Mouse (Mus musculus): ENCODE measurements at regions not wholly inside any gene's neighbourhood (a gene's known extent, or its start where the extent isn't known, plus 50 kb on each side); places are given as distances from the start of the nearest gene placed in this dataset.

DNA sequence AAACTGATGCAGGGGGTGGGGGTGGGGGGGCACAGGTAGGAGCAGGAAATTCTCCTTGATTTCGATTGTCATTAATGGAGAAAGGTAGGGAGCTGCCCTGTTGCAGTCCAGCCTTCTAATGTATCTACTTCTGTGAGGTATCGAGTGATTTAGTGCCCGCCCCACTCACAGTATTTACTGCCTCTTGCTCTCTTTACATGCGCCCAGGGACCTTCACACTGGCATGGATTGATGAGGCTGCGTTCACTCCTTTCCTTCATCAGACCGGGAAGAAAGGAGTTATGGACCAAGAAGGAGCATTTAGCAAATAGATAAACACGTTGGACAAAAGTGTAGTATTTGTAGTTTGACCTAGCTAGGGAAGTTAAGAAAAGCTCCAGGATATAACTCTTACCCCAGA lies 145.6 kb upstream of the Spag17 start:
- H3K4me1 ChIP-seq (ENCODE audit: control insufficient read depth, insufficient read depth, low read length), result no peaks in the 10 kb centered on the region
- no peak overlapping the region for H3K27ac ChIP-seq

DNA sequence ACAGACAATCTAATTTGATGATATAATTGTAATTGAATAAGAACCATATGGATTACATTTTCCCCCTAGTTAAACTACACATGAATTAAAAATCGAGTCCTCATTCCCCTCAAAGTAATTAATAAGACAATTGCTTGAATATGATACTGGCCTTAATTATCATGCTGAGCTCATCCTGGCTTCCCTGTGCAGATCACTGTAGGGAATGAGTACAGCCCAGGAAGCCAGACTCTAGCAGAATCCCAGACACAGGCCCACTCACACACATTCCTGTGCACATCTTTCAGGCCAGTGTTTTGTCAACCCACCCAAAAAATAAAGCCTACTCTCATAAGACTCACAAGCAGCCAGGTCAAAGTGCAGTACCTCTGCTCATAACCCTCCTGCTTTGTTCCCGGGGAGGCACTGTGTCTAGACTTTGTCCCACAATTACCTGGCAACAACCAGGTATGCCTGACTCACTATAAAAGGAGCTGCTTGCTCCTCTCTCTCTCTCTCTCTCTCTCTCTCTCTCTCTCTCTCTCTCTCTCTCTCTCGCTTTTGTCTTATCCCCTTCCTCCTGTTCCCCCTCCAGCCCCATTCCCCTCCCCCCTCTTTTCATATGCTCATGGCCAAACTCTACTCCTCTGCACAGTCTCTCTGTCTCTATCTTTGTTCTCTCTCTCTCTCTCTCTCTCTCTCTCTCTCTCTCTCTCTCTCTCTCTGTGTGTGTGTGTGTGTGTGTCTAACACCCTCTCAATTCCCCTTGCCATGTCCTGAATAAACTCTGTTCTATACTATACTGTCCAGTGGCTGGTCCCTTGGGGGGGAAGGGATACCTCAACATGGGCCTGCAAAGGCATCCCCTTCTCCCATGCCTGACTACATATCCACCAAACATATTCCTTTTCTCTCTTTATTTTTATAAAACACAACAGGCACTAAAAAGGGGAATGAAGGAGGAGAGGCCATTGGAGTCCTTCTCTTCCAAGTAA lies 143.7 kb upstream of the Spag17 start:
- no peaks in the 10 kb centered on the region for H3K27me3 ChIP-seq (ENCODE audit: control insufficient read depth, insufficient read depth, low read length)
- H3K36me3 ChIP-seq (ENCODE audit: control insufficient read depth, insufficient read depth, low read length), result peaks cover 2% of the 10 kb centered on the region; the same call in 1 of the 2 replicates
- no peak overlapping the region for H3K9ac ChIP-seq (ENCODE audit: low read depth, low read length)
- no peak overlapping the region for H3K27ac ChIP-seq
- H3K4me1 ChIP-seq (ENCODE audit: control insufficient read depth, insufficient read depth, low read length), result no peaks in the 10 kb centered on the region
- intact Hi-C loops (cut with DNase I), result no loop called here
- no peak for DNase-seq
- TF ChIP-seq EP300 (IDR thresholded peaks at IDR 0.05; ENCODE audit: insufficient read depth, low read depth, low read length) (no peak), CTCF (IDR thresholded peaks at IDR 0.05) (no peak), POLR2A (IDR thresholded peaks at IDR 0.05; ENCODE audit: insufficient read depth, low read depth, low read length) (no peak)
- H3K4me3 ChIP-seq, result no peak overlapping the region
- H3K79me2 ChIP-seq (replicated peaks; ENCODE audit: control insufficient read depth, insufficient read depth, low read length), result no peaks in the 10 kb centered on the region
- WGBS, result 73% methylated on average over 3 of the region's 3 CpGs

More for the DNA sequence above, 145.6 kb upstream of the Spag17 start:
- Histone ChIP-seq H3K4me3 (no peak overlapping the region), H3K9ac (ENCODE audit: low read depth, low read length) (no peak overlapping the region), H3K36me3 (ENCODE audit: control insufficient read depth, insufficient read depth, low read length) (peaks cover 2% of the 10 kb centered on the region; the same call in 1 of the 2 replicates), H3K79me2 (replicated peaks; ENCODE audit: control insufficient read depth, insufficient read depth, low read length) (no peaks in the 10 kb centered on the region), H3K27me3 (ENCODE audit: control insufficient read depth, insufficient read depth, low read length) (no peaks in the 10 kb centered on the region)
- TF ChIP-seq CTCF (IDR thresholded peaks at IDR 0.05) (no peak), EP300 (IDR thresholded peaks at IDR 0.05; ENCODE audit: insufficient read depth, low read depth, low read length) (no peak), POLR2A (IDR thresholded peaks at IDR 0.05; ENCODE audit: insufficient read depth, low read depth, low read length) (no peak)
- 78% methylated on average over 7 of the region's 7 CpGs for WGBS
- intact Hi-C loops (cut with DNase I), result loop anchor here (10.0 kb wide), 1 partner anchor 85 kb away; no protein-coding TSS in a partner anchor
- no peak for DNase-seq

DNA sequence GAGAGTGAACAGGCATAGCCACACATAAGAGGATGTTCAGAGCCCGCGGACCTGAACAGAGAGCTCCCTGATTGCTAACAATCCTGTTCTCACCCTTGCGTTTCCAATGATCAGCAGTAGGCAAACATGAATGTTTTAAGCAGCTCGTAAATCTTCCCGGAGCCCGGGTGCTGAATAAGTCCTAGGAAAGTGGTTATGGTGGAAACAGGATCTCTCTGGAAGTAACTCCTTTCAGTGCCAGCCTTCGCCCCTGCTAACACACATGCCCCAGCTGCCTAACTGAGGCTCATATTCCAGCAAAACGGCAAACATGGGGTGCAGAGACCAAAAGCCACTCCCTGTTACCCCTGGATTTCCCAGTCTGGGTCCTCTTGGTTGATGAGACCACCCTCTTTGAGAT lies 135.5 kb upstream of the Spag17 start:
- 83% methylated on average over 8 of the region's 8 CpGs for WGBS
- Histone ChIP-seq H3K27me3 (ENCODE audit: control insufficient read depth, insufficient read depth, low read length) (no peaks in the 10 kb centered on the region), H3K4me1 (ENCODE audit: control insufficient read depth, insufficient read depth, low read length) (no peaks in the 10 kb centered on the region), H3K36me3 (ENCODE audit: control insufficient read depth, insufficient read depth, low read length) (no peaks in the 10 kb centered on the region), H3K9ac (ENCODE audit: low read depth, low read length) (no peak overlapping the region), H3K4me3 (no peak overlapping the region), H3K27ac (no peak overlapping the region), H3K79me2 (replicated peaks; ENCODE audit: control insufficient read depth, insufficient read depth, low read length) (no peaks in the 10 kb centered on the region)
- no peak for DNase-seq
- intact Hi-C loops (cut with DNase I), result no loop called here
- TF ChIP-seq CTCF (IDR thresholded peaks at IDR 0.05) (no peak), POLR2A (IDR thresholded peaks at IDR 0.05; ENCODE audit: insufficient read depth, low read depth, low read length) (no peak), EP300 (IDR thresholded peaks at IDR 0.05; ENCODE audit: insufficient read depth, low read depth, low read length) (no peak)

DNA sequence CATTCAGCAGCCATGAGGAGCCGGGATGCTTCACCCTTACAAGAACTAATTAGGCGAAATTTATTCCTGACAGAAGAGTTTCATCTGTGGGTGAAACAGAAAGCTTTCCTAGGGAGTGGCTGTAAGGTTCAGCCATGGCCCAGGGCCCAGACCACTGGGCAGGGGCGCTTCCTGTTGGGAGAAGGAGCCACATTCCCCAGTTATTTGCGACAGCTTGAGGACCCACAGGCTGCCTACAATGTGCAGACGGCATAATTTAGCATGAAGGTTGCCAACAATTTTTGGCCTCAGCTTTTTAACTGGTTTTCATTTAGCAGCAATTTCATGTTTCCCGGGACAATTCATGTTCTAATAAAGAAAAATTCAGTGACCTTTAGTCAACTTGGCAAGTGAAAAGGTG lies 106.7 kb upstream of the Spag17 start:
- no peak for DNase-seq
- H3K79me2 ChIP-seq (replicated peaks; ENCODE audit: control insufficient read depth, insufficient read depth, low read length), result no peaks in the 10 kb centered on the region
- H3K4me3 ChIP-seq, result no peak overlapping the region
- intact Hi-C loops (cut with DNase I), result no loop called here
- no peaks in the 10 kb centered on the region for H3K27me3 ChIP-seq (ENCODE audit: control insufficient read depth, insufficient read depth, low read length)
- H3K36me3 ChIP-seq (ENCODE audit: control insufficient read depth, insufficient read depth, low read length), result no peaks in the 10 kb centered on the region
- WGBS, result 61% methylated on average over 6 of the region's 6 CpGs
- H3K4me1 ChIP-seq (ENCODE audit: control insufficient read depth, insufficient read depth, low read length), result no peaks in the 10 kb centered on the region
- H3K27ac ChIP-seq, result no peak overlapping the region
- no peak for TF ChIP-seq CTCF (IDR thresholded peaks at IDR 0.05)
- no peak for TF ChIP-seq EP300 (IDR thresholded peaks at IDR 0.05; ENCODE audit: insufficient read depth, low read depth, low read length)
- TF ChIP-seq POLR2A (IDR thresholded peaks at IDR 0.05; ENCODE audit: insufficient read depth, low read depth, low read length), result no peak
- no peak overlapping the region for H3K9ac ChIP-seq (ENCODE audit: low read depth, low read length)

DNA sequence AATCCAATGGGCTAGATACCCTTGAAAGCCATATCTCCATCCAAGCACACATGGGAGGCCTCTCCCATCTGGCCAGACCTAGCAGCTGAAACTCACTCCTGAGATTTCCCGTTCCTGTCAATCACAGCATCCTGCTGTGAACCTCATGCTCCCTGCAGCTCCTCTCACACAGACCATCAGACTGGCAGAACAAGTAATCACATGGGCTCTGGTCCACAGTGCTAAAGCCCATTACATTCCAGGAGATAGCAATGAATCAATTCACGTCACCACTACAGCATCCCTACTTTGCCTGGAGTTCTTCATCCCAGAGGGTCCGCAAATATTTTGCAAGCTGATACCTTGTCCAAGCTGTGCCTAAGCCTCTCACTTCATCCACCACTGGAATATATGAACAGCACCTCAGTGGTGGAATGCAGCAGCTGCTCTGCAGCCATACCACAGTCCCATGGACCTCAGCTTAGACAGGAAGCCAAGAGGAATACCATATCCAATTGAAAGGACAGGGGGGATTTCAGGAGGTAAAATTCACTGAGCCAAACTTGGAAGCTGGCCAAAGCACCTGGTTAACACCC lies 99.2 kb upstream of the Spag17 start:
- Histone ChIP-seq H3K27ac (no peak overlapping the region), H3K79me2 (replicated peaks; ENCODE audit: control insufficient read depth, insufficient read depth, low read length) (no peaks in the 10 kb centered on the region), H3K4me1 (ENCODE audit: control insufficient read depth, insufficient read depth, low read length) (no peaks in the 10 kb centered on the region), H3K4me3 (no peak overlapping the region), H3K9ac (ENCODE audit: low read depth, low read length) (no peak overlapping the region), H3K27me3 (ENCODE audit: control insufficient read depth, insufficient read depth, low read length) (no peaks in the 10 kb centered on the region), H3K36me3 (ENCODE audit: control insufficient read depth, insufficient read depth, low read length) (no peaks in the 10 kb centered on the region)
- 69% methylated on average over 3 of the region's 3 CpGs for WGBS
- DNase-seq, result no peak
- intact Hi-C loops (cut with DNase I), result no loop called here
- TF ChIP-seq POLR2A (IDR thresholded peaks at IDR 0.05; ENCODE audit: insufficient read depth, low read depth, low read length) (no peak), CTCF (IDR thresholded peaks at IDR 0.05) (no peak), EP300 (IDR thresholded peaks at IDR 0.05; ENCODE audit: insufficient read depth, low read depth, low read length) (no peak)

DNA sequence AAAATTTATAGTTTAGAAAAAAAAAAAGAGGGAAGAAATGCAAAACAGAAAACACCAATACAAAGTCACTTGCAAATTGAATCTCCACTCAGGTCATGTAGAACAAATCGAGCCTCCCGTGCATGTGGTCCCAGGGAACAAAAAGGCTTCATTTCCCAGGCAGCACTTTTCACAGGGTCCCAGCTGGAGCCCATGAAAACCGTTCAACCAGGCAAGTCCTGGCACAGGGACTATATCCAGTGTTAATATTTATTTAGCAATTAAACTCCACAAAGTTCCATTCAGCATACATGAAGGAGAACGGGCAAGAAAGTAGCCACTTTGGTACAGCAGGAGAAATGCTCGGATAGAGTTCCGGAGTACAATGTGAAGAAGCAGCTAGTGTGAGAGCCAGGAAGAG lies 93.9 kb upstream of the Spag17 start:
- DNase-seq, result no peak
- H3K27me3 ChIP-seq (ENCODE audit: control insufficient read depth, insufficient read depth, low read length), result no peaks in the 10 kb centered on the region
- intact Hi-C loops (cut with DNase I), result no loop called here
- no peaks in the 10 kb centered on the region for H3K36me3 ChIP-seq (ENCODE audit: control insufficient read depth, insufficient read depth, low read length)
- H3K79me2 ChIP-seq (replicated peaks; ENCODE audit: control insufficient read depth, insufficient read depth, low read length), result no peaks in the 10 kb centered on the region
- no peaks in the 10 kb centered on the region for H3K4me1 ChIP-seq (ENCODE audit: control insufficient read depth, insufficient read depth, low read length)
- 89% methylated on average over 6 of the region's 6 CpGs for WGBS
- H3K4me3 ChIP-seq, result no peak overlapping the region
- H3K9ac ChIP-seq (ENCODE audit: low read depth, low read length), result no peak overlapping the region
- no peak overlapping the region for H3K27ac ChIP-seq
- TF ChIP-seq EP300 (IDR thresholded peaks at IDR 0.05; ENCODE audit: insufficient read depth, low read depth, low read length), result no peak
- TF ChIP-seq CTCF (IDR thresholded peaks at IDR 0.05), result no peak
- TF ChIP-seq POLR2A (IDR thresholded peaks at IDR 0.05; ENCODE audit: insufficient read depth, low read depth, low read length), result no peak
